Mouse (Mus musculus) gastrocnemius, postnatal 36 days (tissue): Measurements from ENCODE around the gene Dglucy. TPM values are rescaled to one million over a fixed set of nuclear protein-coding genes. Genes with fewer than 3 reads are reported as not detected.

Experiments
- DNase-seq, 2 experiments: peaks; one replicate each; pipeline ENCODE4 v3.0.0; 2022
- intact Hi-C: fragments of 180-260 bp; cut with DNase I; formaldehyde crosslinking; loops from one replicate; pipeline ENCODE4 v1.15.1; 2025
- total RNA-seq, 2 experiments: library from RNA; stranded (reverse); gene quantifications; 2 replicates each; pipeline ENCODE4 v1.2.3; 2021

The Dglucy gene
- total RNA-seq, 2 experiments from 2014 or later = 10.8 to 11.8 TPM

DNA sequence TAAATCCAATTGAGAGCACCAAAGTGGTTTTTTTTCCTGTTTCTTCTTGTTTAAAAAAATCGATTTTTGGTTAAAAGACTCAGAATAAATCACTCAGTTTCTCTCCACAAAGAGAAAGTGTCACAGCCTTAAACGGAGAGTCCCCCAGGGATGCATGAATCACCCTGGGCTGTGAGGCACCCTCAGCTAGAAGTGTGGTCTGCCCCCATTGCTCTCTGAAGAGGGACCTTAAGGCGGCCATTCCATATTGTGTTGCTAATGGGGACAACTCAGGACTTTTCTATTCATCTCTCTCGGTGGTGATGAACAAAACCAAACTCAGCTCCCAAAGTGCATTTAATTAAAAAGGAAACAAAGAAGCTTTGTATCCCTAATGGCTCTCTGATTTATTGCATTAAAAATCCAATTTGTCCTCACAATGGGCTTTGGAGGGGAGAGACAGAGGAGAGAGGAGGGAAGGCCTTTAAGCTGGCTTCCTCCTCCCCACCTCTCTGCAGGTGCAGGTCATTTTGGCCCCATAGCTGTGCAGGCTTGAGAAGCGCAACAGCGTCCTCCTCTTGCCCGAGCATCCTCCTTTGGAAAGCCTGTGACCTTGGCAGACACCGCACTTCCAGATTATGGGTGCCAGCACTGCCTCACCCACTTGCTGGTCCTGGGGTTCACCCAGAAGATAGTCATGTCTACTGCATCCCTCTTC lies 52.9 kb downstream of the Dglucy start:
- DNase-seq = no peak
- intact Hi-C loops = no loop called here

DNA sequence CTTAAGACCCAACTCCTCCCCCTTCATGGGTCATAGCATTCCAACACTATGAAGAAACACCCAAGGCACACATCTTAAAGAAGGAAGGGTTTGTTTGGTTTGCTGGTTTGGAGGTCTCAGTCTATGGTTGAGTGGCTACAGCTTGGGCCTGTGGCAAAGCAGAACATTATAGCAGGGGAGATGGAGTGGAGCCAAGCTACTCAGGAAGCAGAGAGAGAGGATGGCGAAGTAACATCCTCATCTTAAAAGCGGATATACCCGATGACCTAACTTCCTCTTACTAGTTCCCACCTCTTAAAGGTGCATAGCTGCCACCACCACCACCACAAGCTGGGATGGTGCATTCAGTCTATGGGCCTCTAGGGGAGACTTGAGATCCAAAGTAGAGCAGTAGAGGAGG lies 58.4 kb downstream of the Dglucy start:
- intact Hi-C loops = no loop called here
- DNase-seq = no peak

DNA sequence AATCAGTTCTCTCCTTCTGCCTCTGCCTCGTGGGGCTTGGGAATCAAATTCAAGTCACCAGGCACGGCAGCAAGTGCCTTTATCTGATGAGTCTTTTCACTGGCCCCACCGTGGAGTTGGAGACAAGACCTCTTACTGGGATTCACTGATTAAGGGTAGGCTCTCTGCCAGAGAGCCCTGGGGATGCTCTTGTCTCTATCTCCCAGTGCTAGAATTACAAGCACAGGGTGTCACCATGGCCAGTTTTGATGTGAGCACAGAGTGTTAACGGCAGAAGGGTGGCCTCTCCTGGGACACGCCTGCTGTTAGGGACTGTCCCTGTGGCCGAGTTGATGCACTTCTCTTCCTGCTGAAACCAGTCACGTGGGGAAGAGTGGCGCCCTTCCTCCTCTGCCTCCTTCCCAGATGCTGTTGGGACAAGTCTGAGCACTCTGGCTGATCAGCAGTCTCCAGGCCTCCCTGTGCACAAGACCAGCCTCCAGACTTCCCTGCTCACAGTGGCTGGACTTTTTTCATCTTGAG lies 60.3 kb downstream of the Dglucy start:
- intact Hi-C loops = no loop called here
- DNase-seq = peak in 1 of 2 experiments; percentile 19

DNA sequence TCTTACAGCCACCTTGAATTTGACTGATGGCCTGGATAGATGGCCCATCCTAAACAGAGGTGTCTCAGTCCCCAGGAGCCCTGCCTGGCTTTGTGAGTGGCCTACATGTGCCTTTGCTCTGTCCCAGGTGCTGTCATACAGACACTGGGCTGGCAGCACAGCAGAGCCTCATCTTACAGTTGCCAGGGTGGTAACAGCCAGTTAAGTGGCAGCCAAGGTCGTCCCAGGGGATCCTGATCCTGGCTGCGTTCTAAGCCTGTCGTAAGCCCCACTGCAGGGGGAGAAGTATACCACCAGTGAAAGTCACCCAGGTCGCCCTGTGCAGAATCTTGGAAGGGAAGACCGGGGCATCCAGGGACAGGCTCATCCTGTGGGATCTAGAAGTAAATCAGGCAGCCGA lies 61.1 kb downstream of the Dglucy start:
- intact Hi-C loops = loop anchor here (2.0 to 5.0 kb wide), 5 partner anchors 48 to 261 kb away; partner anchors contain the start of gene Dglucy
- peak; percentile 46 to 55 for DNase-seq

DNA sequence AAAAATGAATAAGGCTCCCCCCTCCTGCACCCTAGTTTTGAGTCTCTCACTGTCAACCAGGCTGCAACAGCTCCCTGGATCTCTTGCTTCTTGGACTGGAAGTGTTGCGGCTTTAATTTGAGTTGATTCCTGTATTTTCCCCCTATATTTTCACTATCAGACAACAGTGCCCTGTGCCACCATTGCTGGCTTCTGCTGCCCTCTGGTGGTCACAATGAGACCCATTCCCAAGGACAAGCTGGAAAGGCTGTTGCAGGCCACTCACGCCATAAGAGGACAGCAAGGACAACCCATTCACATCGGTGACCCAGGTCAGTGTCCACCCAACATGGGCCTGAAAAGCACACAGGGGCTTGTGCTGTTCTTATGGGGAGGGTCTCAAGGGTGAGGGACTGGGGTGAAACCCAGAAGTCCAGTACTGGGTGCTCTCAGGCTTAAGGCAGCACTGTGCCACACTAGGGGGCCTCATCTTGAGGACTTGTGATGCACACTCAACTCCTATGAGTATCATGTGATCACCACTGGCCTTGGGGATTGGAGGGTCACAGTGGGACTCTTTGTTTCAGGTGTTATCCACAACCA lies 62.4 kb downstream of the Dglucy start:
- intact Hi-C loops = loop anchor here (2.0 to 5.0 kb wide), 5 partner anchors 49 to 263 kb away; partner anchors contain the start of gene Dglucy
- DNase-seq = peak; percentile 74 to 81

DNA sequence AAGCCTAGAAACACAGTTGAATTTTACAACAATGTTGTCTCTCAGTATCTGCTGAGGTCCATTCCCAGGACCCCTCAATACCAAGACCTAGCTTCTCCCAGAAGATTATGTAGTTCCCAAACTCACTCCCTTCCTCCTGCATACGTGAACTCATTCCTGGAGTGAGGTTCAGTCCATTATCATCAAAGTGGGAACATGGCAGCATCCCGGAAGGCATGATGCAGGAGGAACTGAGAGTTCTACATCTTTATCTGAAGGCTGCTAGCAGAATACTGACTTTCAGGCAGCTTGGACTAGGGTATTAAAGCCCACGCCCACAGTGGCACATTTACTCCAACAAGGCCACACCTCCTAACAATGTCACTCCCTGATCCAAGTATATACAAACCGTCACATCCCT lies 64.3 kb downstream of the Dglucy start:
- intact Hi-C loops = loop anchor here (5.0 kb wide), 2 partner anchors 51 to 66 kb away; partner anchors contain the start of gene Dglucy
- no peak for DNase-seq

DNA sequence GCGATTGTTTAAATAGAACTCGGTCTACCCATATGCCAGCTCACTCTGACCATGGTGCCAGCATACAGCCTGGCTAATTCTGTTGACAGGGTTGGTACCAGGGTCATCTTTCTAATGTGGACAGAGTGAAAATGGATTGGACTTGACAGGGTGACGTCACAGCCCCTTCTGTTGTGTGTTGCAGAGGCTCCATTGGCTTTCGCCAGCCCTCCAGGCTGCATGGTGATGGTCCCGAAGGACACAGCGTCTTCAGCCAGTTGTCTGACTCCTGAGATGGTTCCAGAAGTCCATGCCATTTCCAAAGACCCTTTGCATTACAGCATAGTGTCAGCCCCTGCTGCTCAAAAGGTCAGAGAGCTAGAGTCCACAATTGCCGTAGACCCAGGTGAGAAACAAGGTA lies 65.7 kb downstream of the Dglucy start:
- intact Hi-C loops = loop anchor here (5.0 kb wide), 2 partner anchors 52 to 67 kb away; partner anchors contain the start of gene Dglucy
- DNase-seq = no peak

DNA sequence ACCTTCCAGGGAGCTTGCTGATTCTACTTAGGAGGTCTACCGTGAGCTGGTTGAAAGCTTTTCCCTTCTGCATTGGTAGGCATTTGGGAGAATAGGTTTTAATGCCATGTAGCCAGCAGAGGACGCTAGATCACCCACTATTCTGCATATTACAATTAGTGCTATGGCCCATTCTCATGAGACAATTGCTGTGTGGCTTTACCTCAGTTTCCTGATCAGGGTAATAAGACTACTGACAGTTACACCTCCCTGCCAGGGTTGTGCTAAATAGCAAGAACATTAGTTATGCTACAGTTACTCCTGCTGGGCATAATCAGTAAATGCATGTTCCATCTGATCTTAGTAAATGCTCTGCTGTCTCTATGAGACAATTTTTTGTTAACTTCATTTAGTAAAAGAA lies 67.0 kb downstream of the Dglucy start:
- intact Hi-C loops = no loop called here
- no peak for DNase-seq

DNA sequence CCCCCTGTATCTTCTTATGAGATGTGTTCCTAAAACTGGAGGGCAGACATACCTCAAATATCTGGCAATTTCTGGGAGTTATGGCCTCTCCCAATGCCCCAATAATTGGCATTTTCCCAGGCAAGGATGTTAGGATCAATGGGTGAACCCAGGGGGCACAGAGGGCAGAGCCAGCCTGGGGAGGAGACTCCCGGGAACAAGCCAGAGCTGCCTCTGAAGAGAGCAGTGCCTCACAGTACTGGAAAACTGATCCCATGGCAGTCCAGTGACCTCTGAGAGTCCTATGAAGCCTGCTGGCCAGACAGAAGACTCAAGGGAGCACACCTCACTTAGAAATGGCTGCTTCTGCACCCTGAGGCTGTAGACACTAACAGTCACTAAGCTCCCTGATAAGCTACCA lies 67.7 kb downstream of the Dglucy start:
- intact Hi-C loops = no loop called here

DNA sequence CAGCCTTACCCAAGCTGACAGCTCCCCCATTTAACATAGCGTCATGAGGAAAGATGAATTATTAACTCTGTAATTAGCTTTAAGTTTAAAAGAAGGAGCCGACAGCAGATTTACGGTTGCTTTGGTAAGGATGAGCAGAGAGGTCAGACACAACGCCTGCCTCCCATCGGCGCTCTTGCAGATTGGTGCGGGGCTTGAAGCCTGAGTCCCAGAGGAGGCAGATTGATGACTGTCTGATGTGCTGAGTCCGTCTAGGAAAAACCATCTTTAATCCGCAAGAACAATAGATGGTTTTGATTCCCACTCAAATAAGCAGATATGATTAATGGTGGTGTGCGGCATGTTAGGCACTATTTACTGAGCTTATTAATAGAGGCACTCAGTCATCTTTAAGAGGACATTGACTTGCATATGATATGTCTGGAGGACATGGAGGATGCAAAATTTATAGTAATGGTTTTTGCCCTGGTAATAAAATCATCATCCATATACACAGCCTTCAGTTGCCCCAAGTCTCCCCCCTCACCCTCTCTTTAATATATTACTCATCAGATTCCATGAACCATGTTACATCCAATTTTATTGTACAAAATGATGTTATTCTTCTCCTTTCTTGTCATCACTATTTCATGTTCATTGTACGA lies 68.7 kb downstream of the Dglucy start:
- intact Hi-C loops = no loop called here
- DNase-seq = no peak

More for the DNA sequence above, 67.7 kb downstream of the Dglucy start:
- DNase-seq = no peak

DNA sequence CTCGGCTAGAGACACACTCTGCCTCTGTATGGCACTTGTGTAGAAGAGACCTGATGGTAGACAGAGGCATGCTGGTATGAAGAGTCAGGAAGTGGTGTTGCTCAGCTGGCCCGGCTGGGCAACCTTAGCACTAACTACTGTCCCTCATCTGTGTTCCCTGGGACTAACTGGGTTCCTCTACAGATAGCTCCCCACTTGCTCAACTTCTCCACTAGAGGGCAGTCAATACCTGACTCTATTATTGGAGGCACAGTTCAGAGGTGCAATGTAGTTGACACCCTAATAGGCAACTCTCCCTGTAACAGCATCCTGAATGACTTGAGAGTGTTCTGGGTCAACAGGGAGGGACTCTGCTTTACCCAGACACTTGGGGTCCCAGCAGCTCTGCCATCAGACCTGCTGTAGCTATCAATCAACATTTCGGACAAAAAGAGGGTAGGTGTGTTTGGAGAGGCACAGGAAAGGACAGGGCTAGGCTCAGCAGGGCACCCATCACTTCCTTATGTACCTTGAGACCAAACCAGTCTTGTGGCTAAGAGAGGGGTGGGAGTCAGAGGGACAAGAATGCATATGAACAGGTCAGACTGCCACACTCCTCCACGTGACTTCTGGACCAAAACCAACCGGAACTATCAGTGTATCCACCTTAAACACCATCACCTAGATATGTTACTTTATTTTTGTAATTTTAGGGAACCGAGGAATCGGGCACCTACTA lies 70.7 kb downstream of the Dglucy start:
- DNase-seq = no peak

DNA sequence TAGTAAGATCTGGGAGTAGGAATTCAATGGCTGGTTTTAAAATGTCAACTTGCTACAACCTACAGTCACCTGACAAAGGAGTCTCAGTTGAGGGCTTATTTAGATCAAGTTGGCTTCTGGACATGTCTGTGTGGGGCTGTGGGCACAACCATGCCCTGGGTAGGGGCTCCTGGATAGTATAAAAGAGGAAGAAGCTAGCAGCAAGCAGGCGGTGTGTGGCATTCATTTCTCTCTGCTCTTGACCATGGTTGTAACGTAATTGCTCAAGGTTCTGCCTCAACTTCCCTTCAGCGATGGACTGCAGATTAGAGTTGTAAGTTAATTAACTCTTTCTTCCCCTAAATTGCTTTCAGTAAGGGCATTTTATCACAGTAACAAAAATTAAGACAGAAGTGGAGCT lies 73.5 kb downstream of the Dglucy start:
- intact Hi-C loops = no loop called here
- no peak for DNase-seq

More for the DNA sequence above, 70.7 kb downstream of the Dglucy start:
- intact Hi-C loops = loop anchor here (1.0 kb wide), 1 partner anchor 79 kb away; no protein-coding TSS in a partner anchor

DNA sequence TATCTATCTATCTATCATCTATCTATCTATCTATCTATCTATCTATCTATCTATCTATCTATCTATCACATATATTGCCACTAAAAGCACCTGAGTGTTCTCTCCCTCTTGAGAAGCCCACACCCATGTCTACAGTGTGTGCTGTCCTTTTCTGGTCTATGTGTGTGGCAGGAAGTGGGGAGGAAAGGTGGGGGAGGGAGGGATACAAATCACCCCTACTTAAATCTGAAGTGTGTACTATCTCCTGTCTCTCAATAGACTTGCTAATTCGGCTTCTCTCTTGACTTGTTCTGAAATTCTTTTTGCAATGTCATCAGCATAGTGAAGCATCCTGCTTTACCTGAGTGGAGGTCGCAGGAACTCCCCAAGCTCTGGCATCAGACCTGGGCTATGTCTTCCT lies 77.5 kb downstream of the Dglucy start:
- intact Hi-C loops = no loop called here
- DNase-seq = no peak

DNA sequence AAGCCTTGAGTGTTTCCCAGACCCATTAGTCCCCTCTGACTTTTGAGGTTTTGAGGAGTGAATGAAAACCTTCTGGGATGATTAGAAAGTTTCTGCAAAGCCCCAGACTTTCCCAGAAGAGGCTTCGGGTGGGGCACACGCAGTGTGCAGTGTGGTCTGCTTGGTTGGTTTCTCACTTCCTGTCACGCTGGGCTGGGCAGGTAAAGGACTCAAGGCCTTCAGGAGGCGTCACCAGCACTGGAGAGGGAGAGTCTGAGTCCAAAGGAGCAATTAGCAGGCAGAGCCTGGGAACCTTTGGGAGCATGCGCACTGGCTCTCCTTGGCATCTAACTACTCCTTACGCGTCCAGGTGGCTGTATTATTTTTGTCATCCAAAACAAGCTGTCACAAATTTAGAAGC lies 78.9 kb downstream of the Dglucy start:
- DNase-seq = no peak
- intact Hi-C loops = no loop called here

DNA sequence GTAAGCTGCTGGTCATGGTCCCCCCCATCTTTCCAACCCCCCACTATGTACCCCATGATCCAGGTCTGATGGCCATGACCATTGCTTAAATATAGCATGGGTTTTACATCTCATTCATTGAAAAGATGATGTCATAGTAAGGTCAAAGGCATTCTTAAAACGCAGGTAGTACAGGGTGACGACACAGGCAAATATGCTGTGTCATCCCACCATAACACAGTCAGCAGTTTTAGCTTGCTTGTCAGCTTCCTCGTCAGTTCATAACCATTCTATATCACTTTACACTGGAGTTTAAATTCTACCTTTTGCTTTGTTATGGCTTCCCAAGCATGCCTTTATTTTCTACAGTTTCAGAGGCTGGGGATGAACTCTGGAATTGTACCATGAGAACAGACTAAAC lies 83.4 kb downstream of the Dglucy start:
- DNase-seq = no peak
- intact Hi-C loops = no loop called here

DNA sequence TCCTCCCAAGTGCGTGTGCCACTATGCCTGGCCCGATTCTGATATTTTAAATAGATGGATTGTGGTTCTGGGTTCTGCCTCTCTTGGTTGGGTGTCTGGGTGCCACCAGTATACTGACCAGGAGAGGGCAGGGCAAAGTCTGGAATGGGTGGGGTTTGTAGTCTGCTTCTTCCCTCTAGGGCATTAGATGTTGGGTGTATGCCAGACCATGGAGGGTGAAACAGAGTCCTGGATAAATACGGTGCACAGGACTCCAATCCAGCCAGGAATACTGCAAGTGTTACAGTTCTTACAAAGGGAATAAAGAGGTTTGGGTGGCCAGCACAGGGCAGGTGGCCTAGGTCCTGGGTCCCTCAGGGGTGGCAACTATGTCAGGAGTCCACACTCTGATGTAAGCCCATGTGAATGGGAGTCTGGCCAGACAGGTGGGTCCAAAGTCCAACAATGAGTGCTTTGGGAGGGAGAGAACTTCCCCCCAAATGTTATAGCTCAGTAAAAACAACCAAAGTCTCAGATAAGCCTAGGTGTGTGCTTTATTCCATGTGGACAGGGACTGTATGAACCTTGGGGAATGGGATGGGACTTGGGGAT lies 84.1 kb downstream of the Dglucy start:
- intact Hi-C loops = no loop called here
- no peak for DNase-seq

DNA sequence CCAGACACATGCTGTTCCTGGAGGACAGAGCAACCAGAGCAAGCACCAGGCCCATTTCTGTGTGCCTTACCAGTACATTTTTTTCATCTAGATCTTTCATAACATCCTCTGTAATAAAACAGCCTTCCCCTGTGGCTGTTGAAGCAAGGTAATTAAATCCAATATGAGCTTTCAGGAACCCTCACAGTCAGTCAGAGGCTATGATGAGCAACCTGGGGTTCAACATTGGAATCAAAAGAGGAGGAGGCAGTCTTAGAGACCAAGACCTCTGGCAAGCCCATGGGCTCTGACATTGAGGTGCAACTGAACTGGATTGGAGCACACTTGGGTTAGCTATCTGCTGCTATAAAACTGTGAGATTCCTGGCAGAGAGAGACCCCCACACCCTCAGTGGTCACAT lies 86.2 kb downstream of the Dglucy start:
- intact Hi-C loops = loop anchor here (5.0 kb wide), 1 partner anchor 42 kb away; the partner anchor contains the start of gene Gpr68
- no peak for DNase-seq

DNA sequence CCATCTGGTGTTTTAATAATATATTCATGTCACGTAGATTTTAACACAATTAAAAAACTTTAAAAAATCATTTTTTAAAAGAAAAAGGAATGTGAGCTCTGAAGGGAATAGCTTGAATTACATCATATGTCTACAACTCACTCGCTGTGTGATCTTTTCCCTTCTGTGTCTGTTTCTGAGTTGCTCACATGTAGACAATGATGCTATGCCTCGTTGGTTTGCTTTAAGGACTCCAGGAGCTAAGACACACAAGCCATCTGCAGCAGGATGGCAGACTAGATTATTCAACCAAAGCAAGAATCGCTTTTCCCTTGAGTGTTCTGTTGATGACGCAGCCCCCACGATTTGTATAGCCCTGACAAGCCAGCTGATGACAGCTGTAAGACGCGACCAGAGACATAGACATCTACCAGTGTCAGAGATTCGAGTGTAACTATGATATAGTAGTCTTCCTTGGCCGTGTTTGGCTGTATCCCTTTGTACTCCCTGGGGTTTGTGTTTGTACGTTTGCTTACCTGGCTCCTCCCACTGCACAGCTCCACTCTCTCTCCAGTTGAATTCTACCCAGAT lies 86.7 kb downstream of the Dglucy start:
- DNase-seq = no peak

DNA sequence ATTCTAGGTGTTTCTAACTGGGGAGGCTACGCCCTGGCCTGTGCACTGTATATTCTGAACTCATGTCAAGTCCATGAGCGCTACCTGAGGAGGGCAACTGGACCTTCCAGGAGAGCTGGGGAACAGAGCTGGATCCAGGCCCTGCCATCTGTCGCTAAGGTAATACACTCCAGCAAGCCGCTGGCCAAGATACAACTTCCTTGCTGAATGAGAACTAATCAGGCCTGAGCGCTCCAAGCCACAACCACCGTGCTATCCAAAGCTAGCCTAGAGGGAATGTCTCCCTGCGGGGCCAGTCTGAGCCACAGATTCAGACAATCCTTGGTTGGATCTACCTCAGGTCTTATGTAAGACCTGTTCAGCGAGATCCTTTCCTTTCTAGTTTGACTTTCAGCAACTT lies 88.2 kb downstream of the Dglucy start:
- intact Hi-C loops = loop anchor here (5.0 kb wide), 1 partner anchor 40 kb away; the partner anchor contains the start of gene Gpr68
- peak; percentile 29 to 51 for DNase-seq

More for the DNA sequence above, 86.7 kb downstream of the Dglucy start:
- intact Hi-C loops = loop anchor here (5.0 kb wide), 1 partner anchor 42 kb away; the partner anchor contains the start of gene Gpr68
